ENCODE assay signal across 15 mouse cellular contexts in genomic region chr13:36190577-36190976, GRCm38 (mm10).
A peak's percentile ranks its signal among the peaks of the same experiment; 100 is the strongest.
DNase-seq lines count a peak whose midpoint lies in the region; ATAC-seq and TF ChIP-seq lines count a peak whose summit lies in the region.
"Had no signal": no experiment of that assay in that cellular context is flagged by ENCODE, and none has a peak within 500 bp of the region (broad histone marks: within the 10 kb centered on the region; RNA-seq: fewer than 3 reads in every experiment).

No protein-coding gene starts in this region.

- no peak overlapping the region for H3K4me2 ChIP-seq in heart, postnatal 0 days (ENCODE audit: low read depth, low read length)
- H3K4me2 ChIP-seq in heart, embryonic 11.5 days: no peak overlapping the region
- H3K4me2 ChIP-seq in CH12.LX (ENCODE audit: insufficient read depth, low read depth, poor library complexity, severe bottlenecking): peak overlapping the region; percentile 22; the same call in 1 of the 2 replicates
- H3K4me2 ChIP-seq in liver, postnatal 0 days (ENCODE audit: low read depth, low read length): no peak overlapping the region
- H3K4me2 ChIP-seq: lung, embryonic 14.5 days; midbrain, embryonic 13.5 days had no signal

- H3K79me2 ChIP-seq in CH12.LX (replicated peaks; ENCODE audit: control insufficient read depth, extremely low read depth, insufficient read depth, poor library complexity, severe bottlenecking): no peaks in the 10 kb centered on the region

- peak; percentile 35 for DNase-seq in heart, postnatal 0 days (ENCODE audit: low spot score)
- DNase-seq in CH12.LX (ENCODE audit: extremely low read depth): peak; percentile 70
- peak; percentile 30 for DNase-seq in c-Kit-positive CD71-positive TER-119-positive erythroid progenitor cells, embryonic 14.5 days (ENCODE audit: low spot score)
- DNase-seq in liver, postnatal 0 days: peak; percentile 31
- DNase-seq in embryo, embryonic 10.5 days (ENCODE audit: low spot score): no peak
- no peak for DNase-seq in embryo, embryonic 10 days (ENCODE audit: low spot score)
- DNase-seq in kidney, adult 2 months: no peak
- DNase-seq: embryo, embryonic 11 days; heart, adult 11 months; heart, postnatal 4 days; kidney, adult 18-20 months; lung, embryonic 14.5 days; right cerebral cortex, postnatal 4 days had no signal

- H3K9me3 ChIP-seq in heart, postnatal 0 days (replicated peaks; ENCODE audit: control insufficient read depth, low read length): no peaks in the 10 kb centered on the region
- H3K9me3 ChIP-seq in heart, embryonic 11.5 days (replicated peaks; ENCODE audit: control insufficient read depth, low read length): no peaks in the 10 kb centered on the region
- no peaks in the 10 kb centered on the region for H3K9me3 ChIP-seq in CH12.LX (replicated peaks; ENCODE audit: low read length)
- H3K9me3 ChIP-seq in liver, postnatal 0 days (ENCODE audit: low read length): no peaks in the 10 kb centered on the region
- H3K9me3 ChIP-seq: midbrain, embryonic 13.5 days had no signal

- no peak for TF ChIP-seq POLR2A in CH12.LX (IDR thresholded peaks at IDR 0.05; ENCODE audit: low read depth, low read length)
- TF ChIP-seq POLR2A in kidney, adult 2 months (IDR thresholded peaks at IDR 0.05; ENCODE audit: low read depth, low read length): no peak

- in situ Hi-C loops in CH12.LX (cut with MboI; ENCODE audit: low pct_ligation_motif_present, low pct_unique_long_range_greater_than_20kb, low sequenced_read_pairs): no loop called here

- no peaks in the 10 kb centered on the region for H3K36me3 ChIP-seq in heart, postnatal 0 days (replicated peaks; ENCODE audit: control insufficient read depth, insufficient read depth, low read length)
- no peaks in the 10 kb centered on the region for H3K36me3 ChIP-seq in heart, embryonic 11.5 days (ENCODE audit: control insufficient read depth, insufficient read depth, low read length)
- H3K36me3 ChIP-seq in CH12.LX (replicated peaks in 1 of 2; ENCODE audit: control insufficient read depth in 1 of 2, insufficient read depth in 1 of 2, low read length in 1 of 2): no peaks in the 10 kb centered on the region
- no peaks in the 10 kb centered on the region for H3K36me3 ChIP-seq in liver, postnatal 0 days (replicated peaks; ENCODE audit: insufficient read depth, low read length)
- H3K36me3 ChIP-seq in kidney, adult 2 months (ENCODE audit: control insufficient read depth, insufficient read depth, low read length): no peaks in the 10 kb centered on the region
- H3K36me3 ChIP-seq: midbrain, embryonic 13.5 days had no signal

- H3K4me3 ChIP-seq in heart, postnatal 0 days (ENCODE audit: low read depth, low read length): no peak overlapping the region
- H3K4me3 ChIP-seq in heart, embryonic 11.5 days (ENCODE audit: low read depth, low read length): no peak overlapping the region
- H3K4me3 ChIP-seq in CH12.LX (replicated peaks in 1 of 3; ENCODE audit: low read depth in 2 of 3, low read length in 2 of 3, poor library complexity in 1 of 3): peak overlapping the region in 1 of 3 experiments; percentile 10
- H3K4me3 ChIP-seq in liver, postnatal 0 days (ENCODE audit: low read depth, low read length): no peak overlapping the region
- no peak overlapping the region for H3K4me3 ChIP-seq in kidney, adult 2 months (ENCODE audit: insufficient read depth, low read depth, low read length)
- H3K4me3 ChIP-seq: midbrain, embryonic 13.5 days had no signal

- no peaks in the 10 kb centered on the region for H3K27me3 ChIP-seq in heart, postnatal 0 days (ENCODE audit: control insufficient read depth, insufficient read depth, low read length)
- H3K27me3 ChIP-seq in heart, embryonic 11.5 days (ENCODE audit: control insufficient read depth, insufficient read depth, low read length): no peaks in the 10 kb centered on the region
- H3K27me3 ChIP-seq in CH12.LX (replicated peaks): no peaks in the 10 kb centered on the region
- no peaks in the 10 kb centered on the region for H3K27me3 ChIP-seq in liver, postnatal 0 days (ENCODE audit: insufficient read depth, low read length)
- H3K27me3 ChIP-seq in kidney, adult 2 months (replicated peaks; ENCODE audit: control insufficient read depth, insufficient read depth, low read length): no peaks in the 10 kb centered on the region
- H3K27me3 ChIP-seq: midbrain, embryonic 13.5 days had no signal

- no peak overlapping the region for H3K9ac ChIP-seq in heart, postnatal 0 days (replicated peaks; ENCODE audit: low read depth, low read length)
- no peak overlapping the region for H3K9ac ChIP-seq in heart, embryonic 11.5 days (ENCODE audit: low read depth, low read length)
- no peak overlapping the region for H3K9ac ChIP-seq in CH12.LX (ENCODE audit: insufficient read depth, low read depth)
- no peak overlapping the region for H3K9ac ChIP-seq in liver, postnatal 0 days (replicated peaks)
- H3K9ac ChIP-seq: lung, embryonic 14.5 days; midbrain, embryonic 13.5 days had no signal

- no peaks in the 10 kb centered on the region for H3K4me1 ChIP-seq in heart, postnatal 0 days (ENCODE audit: control insufficient read depth, insufficient read depth)
- no peaks in the 10 kb centered on the region for H3K4me1 ChIP-seq in heart, embryonic 11.5 days (ENCODE audit: control insufficient read depth, insufficient read depth, low read length)
- H3K4me1 ChIP-seq in CH12.LX (ENCODE audit: control insufficient read depth in 1 of 2, insufficient read depth in 2 of 2): peaks cover 4 to 19% of the 10 kb centered on the region in 2 experiments; a peak in 3 of 4 replicates
- 0 out of 2 replicates have a peak, but pooled peaks cover 3% of the 10 kb centered on the region for H3K4me1 ChIP-seq in liver, postnatal 0 days (ENCODE audit: insufficient read depth)
- H3K4me1 ChIP-seq in kidney, adult 2 months (ENCODE audit: control insufficient read depth, insufficient read depth, low read length): peaks cover 7% of the 10 kb centered on the region; the same call in 1 of the 2 replicates

- no peak for TF ChIP-seq CTCF in heart, postnatal 0 days (IDR thresholded peaks at IDR 0.05; ENCODE audit: low read depth)
- peak in 1 of 2 experiments; percentile 47; a peak in 2 of 4 replicates for TF ChIP-seq CTCF in CH12.LX (conservative IDR thresholded peaks at IDR 0.05 in 1 of 2, IDR thresholded peaks at IDR 0.05 in 1 of 2; ENCODE audit: low read depth in 2 of 2, low read length in 2 of 2)
- peak; percentile 37; the same call in 1 of the 2 replicates for TF ChIP-seq CTCF in liver, postnatal 0 days (IDR thresholded peaks at IDR 0.05; ENCODE audit: low read depth)
- no peak for TF ChIP-seq CTCF in kidney, adult 2 months (conservative IDR thresholded peaks at IDR 0.05; ENCODE audit: insufficient read depth, insufficient read length, low read depth, low read length)

- H3K27ac ChIP-seq in heart, postnatal 0 days (ENCODE audit: low read depth): peak overlapping the region; percentile 30; the same call in 1 of the 2 replicates
- no peak overlapping the region for H3K27ac ChIP-seq in heart, embryonic 11.5 days (ENCODE audit: low read depth, low read length)
- H3K27ac ChIP-seq in CH12.LX (ENCODE audit: insufficient read depth, low read depth): peak overlapping the region; percentile 28; the same call in 1 of the 2 replicates
- no peak overlapping the region for H3K27ac ChIP-seq in liver, postnatal 0 days (ENCODE audit: low read depth)
- H3K27ac ChIP-seq in kidney, adult 2 months (ENCODE audit: insufficient read depth, low read depth, low read length): no peak overlapping the region
- H3K27ac ChIP-seq: midbrain, embryonic 13.5 days had no signal

- ATAC-seq in heart, postnatal 0 days (ENCODE audit: insufficient read depth, low read depth): peak; percentile 67; the same call in 1 of the 2 replicates
- no peak for ATAC-seq in heart, embryonic 11.5 days (replicated peaks; ENCODE audit: insufficient number of reproducible peaks, low FRiP score, low TSS enrichment)
- peak; percentile 68 for ATAC-seq in liver, postnatal 0 days
- ATAC-seq: midbrain, embryonic 13.5 days had no signal

- no peak for TF ChIP-seq EP300 in heart, postnatal 0 days (IDR thresholded peaks at IDR 0.05; ENCODE audit: low read depth)
- TF ChIP-seq EP300 in CH12.LX (IDR thresholded peaks at IDR 0.05; ENCODE audit: low read length): no peak; the same call in 1 of the 2 replicates
- no peak for TF ChIP-seq EP300 in liver, postnatal 0 days (IDR thresholded peaks at IDR 0.05; ENCODE audit: low read depth)

- TF ChIP-seq RAD21 in CH12.LX (IDR thresholded peaks at IDR 0.05; ENCODE audit: low read depth, low read length): peak; percentile 25

- dilution Hi-C loops in CH12.LX (cut with MboI; ENCODE audit: extremely low pct_ligation_motif_present, extremely low pct_unique_long_range_greater_than_20kb, low sequenced_read_pairs): no loop called here

- 66% methylated on average over 2 of the region's 2 CpGs for WGBS in heart, postnatal 0 days
- WGBS in heart, embryonic 11.5 days (ENCODE audit: insufficient replicate concordance): 78% methylated on average over 2 of the region's 2 CpGs
- 71% methylated on average over 2 of the region's 2 CpGs for WGBS in liver, postnatal 0 days (ENCODE audit: insufficient replicate concordance)
- 89% methylated on average over 2 of the region's 2 CpGs for WGBS in kidney, adult 2 months

TF ChIP-seq in CH12.LX, 34 proteins besides CTCF, POLR2A, EP300 and RAD21 (continues in another document):
- TF ChIP-seq JUND (conservative IDR thresholded peaks at IDR 0.05; ENCODE audit: low read depth, low read length) (peak; percentile 38; the same call in 1 of the 2 replicates), IRF4 (IDR thresholded peaks at IDR 0.05; ENCODE audit: low read depth, low read length) (peak; percentile 63; the same call in 1 of the 2 replicates), USF2 (conservative IDR thresholded peaks at IDR 0.05; ENCODE audit: low read depth, low read length) (no peak), ETS1 (conservative IDR thresholded peaks at IDR 0.05; ENCODE audit: low read depth, low read length) (peak; percentile 88), NRF1 (IDR thresholded peaks at IDR 0.05; ENCODE audit: low read depth, low read length) (peak; percentile 22; the same call in 1 of the 2 replicates), TBP (conservative IDR thresholded peaks at IDR 0.05; ENCODE audit: low read depth, low read length) (0 out of 2 replicates have a peak, but pooled peaks have one; percentile 39), ZC3H11A (IDR thresholded peaks at IDR 0.05; ENCODE audit: low read depth, low read length) (no peak), MAZ (IDR thresholded peaks at IDR 0.05; ENCODE audit: low read depth, low read length) (no peak), USF1 (IDR thresholded peaks at IDR 0.05; ENCODE audit: low read depth, low read length) (no peak), MAX (IDR thresholded peaks at IDR 0.05; ENCODE audit: low read length) (0 out of 2 replicates have a peak, but pooled peaks have one; percentile 16), BHLHE40 (IDR thresholded peaks at IDR 0.05; ENCODE audit: low read depth, low read length) (peak; percentile 60), SMC3 (IDR thresholded peaks at IDR 0.05; ENCODE audit: low read depth, low read length) (peak; percentile 16; the same call in 1 of the 2 replicates), POLR2AphosphoS2 (IDR thresholded peaks at IDR 0.05; ENCODE audit: low read depth, low read length) (no peak), TCF12 (IDR thresholded peaks at IDR 0.05; ENCODE audit: low read depth, low read length) (0 out of 2 replicates have a peak, but pooled peaks have one; percentile 18), ZKSCAN1 (IDR thresholded peaks at IDR 0.05; ENCODE audit: borderline replicate concordance, low read depth, low read length) (no peak)

Comparison
In these comparisons a context has a peak if more than half of its experiments do, and no peak if none do; other contexts are left out.
1. H3K27ac ChIP-seq: peak in heart, postnatal 0 days (single experiment) and CH12.LX (single experiment); none in heart, embryonic 11.5 days (single experiment), liver, postnatal 0 days (single experiment) and kidney, adult 2 months (single experiment).
2. DNase-seq: peak in heart, postnatal 0 days (single experiment), CH12.LX (single experiment), c-Kit-positive CD71-positive TER-119-positive erythroid progenitor cells, embryonic 14.5 days (single experiment) and liver, postnatal 0 days (single experiment); none in embryo, embryonic 10.5 days (single experiment), embryo, embryonic 10 days (single experiment) and kidney, adult 2 months (single experiment).